ENCODE assay signal across 10 mouse cellular contexts in the genomic region with DNA sequence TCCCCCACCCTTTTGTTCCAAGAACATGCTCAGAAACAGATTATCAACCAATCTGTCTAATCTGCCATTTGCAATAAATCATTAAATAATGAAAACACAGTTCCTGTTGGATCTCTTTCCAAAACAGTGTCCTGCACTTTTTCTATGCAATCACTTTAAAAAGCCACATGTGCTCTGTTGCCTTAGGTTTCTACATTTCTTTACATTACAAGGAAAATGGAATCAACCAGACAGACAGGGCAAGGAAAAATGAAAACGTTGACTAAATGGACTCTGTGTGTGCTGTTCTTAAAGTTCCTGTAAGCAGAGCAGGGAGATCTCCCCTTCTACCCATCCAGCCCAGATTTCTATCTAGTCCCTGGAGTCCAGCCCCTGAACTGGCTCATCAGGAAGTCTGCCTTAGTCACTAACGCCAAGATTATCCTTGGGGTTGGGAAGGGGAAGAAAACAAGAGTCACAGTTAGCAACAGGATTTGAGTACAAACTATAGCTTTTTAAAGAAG. TPM values are rescaled to one million over a fixed set of nuclear protein-coding genes. Genes with fewer than 3 reads are reported as not detected.
DNase-seq lines count a peak whose midpoint lies in the region; ATAC-seq and TF ChIP-seq lines count a peak whose summit lies in the region.
"Had no signal": no experiment of that assay in that cellular context is flagged by ENCODE, and none has a peak within 500 bp of the region (broad histone marks: within the 10 kb centered on the region; RNA-seq: fewer than 3 reads in every experiment).

No protein-coding gene starts in this region.

- no peak for DNase-seq in heart, adult 2 months
- peak; percentile 35 for DNase-seq in NIH3T3 (ENCODE audit: low read depth)
- no peak for DNase-seq in urinary bladder, postnatal 10 days (ENCODE audit: low spot score)
- no peak for DNase-seq in right cerebral cortex, adult 2 months (ENCODE audit: low spot score in 2 of 2)
- no peak for DNase-seq in spleen, adult 12 weeks (ENCODE audit: low spot score)
- DNase-seq: cerebellum, adult 8-10 months; kidney, adult 11 months had no signal

- ATAC-seq in heart, embryonic 16.5 days (replicated peaks; ENCODE audit: extremely low read depth, insufficient read depth, low FRiP score) = no peak
- peak; percentile 6; the same call in 1 of the 2 replicates for ATAC-seq in forebrain, embryonic 16.5 days
- ATAC-seq in midbrain, embryonic 16.5 days = no peak

- H3K9ac ChIP-seq in heart, embryonic 16.5 days (ENCODE audit: low read length) = no peak overlapping the region
- no peak overlapping the region for H3K9ac ChIP-seq in heart, adult 2 months (ENCODE audit: low read depth, low read length)
- no peak overlapping the region for H3K9ac ChIP-seq in forebrain, embryonic 16.5 days (replicated peaks; ENCODE audit: low read depth, low read length)
- no peak overlapping the region for H3K9ac ChIP-seq in midbrain, embryonic 16.5 days (ENCODE audit: low read depth, low read length)

- H3K36me3 ChIP-seq in heart, embryonic 16.5 days (ENCODE audit: control insufficient read depth, insufficient read depth) = no peaks in the 10 kb centered on the region
- H3K36me3 ChIP-seq in heart, adult 2 months (ENCODE audit: control insufficient read depth, insufficient read depth, low read length) = peaks cover 10% of the 10 kb centered on the region
- no peaks in the 10 kb centered on the region for H3K36me3 ChIP-seq in forebrain, embryonic 16.5 days (ENCODE audit: control insufficient read depth, insufficient read depth)
- H3K36me3 ChIP-seq in midbrain, embryonic 16.5 days (ENCODE audit: control insufficient read depth, insufficient read depth, low read length) = no peaks in the 10 kb centered on the region

- no peak overlapping the region for H3K4me2 ChIP-seq in heart, embryonic 16.5 days (ENCODE audit: low read depth, low read length)
- no peak overlapping the region; the same call in 1 of the 2 replicates for H3K4me2 ChIP-seq in forebrain, embryonic 16.5 days (ENCODE audit: low read length)
- peak overlapping the region; percentile 31 for H3K4me2 ChIP-seq in midbrain, embryonic 16.5 days (ENCODE audit: low read length)

- H3K9me3 ChIP-seq in heart, embryonic 16.5 days (replicated peaks; ENCODE audit: control insufficient read depth, low read length) = no peaks in the 10 kb centered on the region
- no peaks in the 10 kb centered on the region for H3K9me3 ChIP-seq in forebrain, embryonic 16.5 days (ENCODE audit: control insufficient read depth, low read length)
- no peaks in the 10 kb centered on the region for H3K9me3 ChIP-seq in midbrain, embryonic 16.5 days (replicated peaks; ENCODE audit: control insufficient read depth, low read length, poor library complexity, severe bottlenecking)

- no peak for TF ChIP-seq CTCF in heart, adult 2 months (IDR thresholded peaks at IDR 0.05)

- no peak for TF ChIP-seq POLR2A in heart, adult 2 months (IDR thresholded peaks at IDR 0.05; ENCODE audit: insufficient read depth, low read depth, low read length)

- 26% methylated on average over 2 of the region's 2 CpGs for WGBS in heart, embryonic 16.5 days
- 13% methylated on average over 2 of the region's 2 CpGs for WGBS in heart, adult 2 months
- 10% methylated on average over 2 of the region's 2 CpGs for WGBS in forebrain, embryonic 16.5 days
- WGBS in midbrain, embryonic 16.5 days = 8% methylated on average over 2 of the region's 2 CpGs

- intact Hi-C loops in heart, adult 2 months (cut with DNase I) = no loop called here

- H3K79me2 ChIP-seq in heart, adult 2 months (replicated peaks; ENCODE audit: control insufficient read depth, insufficient read depth, low read length) = peaks cover 9% of the 10 kb centered on the region

- peak overlapping the region; percentile 48; the same call in 1 of the 2 replicates for H3K27ac ChIP-seq in heart, embryonic 16.5 days (ENCODE audit: low read length)
- H3K27ac ChIP-seq in heart, adult 2 months = no peak overlapping the region
- H3K27ac ChIP-seq in forebrain, embryonic 16.5 days (ENCODE audit: low read length) = peak overlapping the region; percentile 84
- peak overlapping the region; percentile 75 for H3K27ac ChIP-seq in midbrain, embryonic 16.5 days (ENCODE audit: low read length)

- TF ChIP-seq EP300 in heart, adult 2 months (IDR thresholded peaks at IDR 0.05; ENCODE audit: insufficient read depth, low read depth, low read length) = no peak

- no peak overlapping the region for H3K4me3 ChIP-seq in heart, embryonic 16.5 days (ENCODE audit: low read length)
- no peak overlapping the region for H3K4me3 ChIP-seq in heart, adult 2 months
- H3K4me3 ChIP-seq in forebrain, embryonic 16.5 days (replicated peaks; ENCODE audit: low read length) = no peak overlapping the region
- H3K4me3 ChIP-seq in midbrain, embryonic 16.5 days (ENCODE audit: low read depth, low read length) = no peak overlapping the region

- H3K27me3 ChIP-seq in heart, embryonic 16.5 days (ENCODE audit: control insufficient read depth, insufficient read depth, low read length) = no peaks in the 10 kb centered on the region
- no peaks in the 10 kb centered on the region for H3K27me3 ChIP-seq in heart, adult 2 months (ENCODE audit: control insufficient read depth, insufficient read depth, low read length)
- H3K27me3 ChIP-seq in forebrain, embryonic 16.5 days (replicated peaks; ENCODE audit: control insufficient read depth, insufficient read depth, low read length) = no peaks in the 10 kb centered on the region
- no peaks in the 10 kb centered on the region for H3K27me3 ChIP-seq in midbrain, embryonic 16.5 days (ENCODE audit: control insufficient read depth, insufficient read depth, low read depth, low read length)

- peaks cover 28% of the 10 kb centered on the region for H3K4me1 ChIP-seq in heart, embryonic 16.5 days (ENCODE audit: control insufficient read depth, insufficient read depth, low read length)
- peaks cover 9% of the 10 kb centered on the region for H3K4me1 ChIP-seq in heart, adult 2 months (ENCODE audit: control insufficient read depth, insufficient read depth, low read length)
- H3K4me1 ChIP-seq in forebrain, embryonic 16.5 days (replicated peaks; ENCODE audit: control insufficient read depth, insufficient read depth, low read length) = peaks cover 37% of the 10 kb centered on the region
- H3K4me1 ChIP-seq in midbrain, embryonic 16.5 days (ENCODE audit: control insufficient read depth, insufficient read depth, low read length) = peaks cover 33% of the 10 kb centered on the region

RNA-seq across cellular contexts. Expression of a gene that starts 13.7 kb away (rescaled TPM):
- polyA plus RNA-seq in heart, embryonic 16.5 days (2015; fragmentation: Nextera tagmentation; extraction: Ambion mirVana) = 49.0 and 51.5 TPM in 2 replicates
- total RNA-seq in heart, adult 2 months (2021) = 10 to 100 TPM; 29.8 to 33.2 TPM
- 27.0 and 47.8 TPM in 2 replicates for polyA plus RNA-seq in heart, adult 2 months (2012; rRNA removed)
- polyA plus RNA-seq in forebrain, embryonic 16.5 days (2015; fragmentation: Nextera tagmentation; extraction: Ambion mirVana) = 125 and 132 TPM in 2 replicates
- 90.7 and 104 TPM in 2 replicates for polyA plus RNA-seq in midbrain, embryonic 16.5 days (2015; fragmentation: Nextera tagmentation; extraction: Ambion mirVana)

RNA-seq across cellular contexts. Expression of a gene that starts 29.3 kb away (rescaled TPM):
- 22.3 and 28.2 TPM in 2 replicates for polyA plus RNA-seq in heart, embryonic 16.5 days (2015; fragmentation: Nextera tagmentation; extraction: Ambion mirVana)
- 1 to 10 TPM; 4.5 to 5.7 TPM for total RNA-seq in heart, adult 2 months (2021)
- polyA plus RNA-seq in heart, adult 2 months (2012; rRNA removed) = 21.8 and 27.1 TPM in 2 replicates
- polyA plus RNA-seq in forebrain, embryonic 16.5 days (2015; fragmentation: Nextera tagmentation; extraction: Ambion mirVana) = 31.7 and 40.9 TPM in 2 replicates
- 40.6 and 43.7 TPM in 2 replicates for polyA plus RNA-seq in midbrain, embryonic 16.5 days (2015; fragmentation: Nextera tagmentation; extraction: Ambion mirVana)

RNA-seq across cellular contexts. Expression of a gene that starts 43.9 kb away (rescaled TPM):
- 5.3 and 8.2 TPM in 2 replicates for polyA plus RNA-seq in heart, embryonic 16.5 days (2015; fragmentation: Nextera tagmentation; extraction: Ambion mirVana)
- total RNA-seq in heart, adult 2 months (2021) = 10 to 100 TPM; 16.7 to 17.5 TPM
- 6.4 and 10.0 TPM in 2 replicates for polyA plus RNA-seq in heart, adult 2 months (2012; rRNA removed)
- polyA plus RNA-seq in forebrain, embryonic 16.5 days (2015; fragmentation: Nextera tagmentation; extraction: Ambion mirVana) = 16.7 and 20.8 TPM in 2 replicates
- 18.7 and 21.3 TPM in 2 replicates for polyA plus RNA-seq in midbrain, embryonic 16.5 days (2015; fragmentation: Nextera tagmentation; extraction: Ambion mirVana)

RNA-seq across cellular contexts. Expression of a gene that starts 56.5 kb away (rescaled TPM):
- polyA plus RNA-seq in heart, embryonic 16.5 days (2015; fragmentation: Nextera tagmentation; extraction: Ambion mirVana) = 16.8 and 17.4 TPM in 2 replicates
- 1 to 10 TPM; 4.0 to 4.4 TPM for total RNA-seq in heart, adult 2 months (2021)
- polyA plus RNA-seq in heart, adult 2 months (2012; rRNA removed) = 6.9 and 10.2 TPM in 2 replicates
- polyA plus RNA-seq in forebrain, embryonic 16.5 days (2015; fragmentation: Nextera tagmentation; extraction: Ambion mirVana) = 41.5 and 44.9 TPM in 2 replicates
- polyA plus RNA-seq in midbrain, embryonic 16.5 days (2015; fragmentation: Nextera tagmentation; extraction: Ambion mirVana) = 38.3 and 41.9 TPM in 2 replicates
